Comparison of ENCODE assay signal across 24 mouse cellular contexts in genomic region chr17:5867456-5867855, GRCm38 (mm10). TPM values are rescaled to one million over a fixed set of nuclear protein-coding genes. Genes with fewer than 3 reads are reported as not detected.
DNase-seq lines count a peak whose midpoint lies in the region; ATAC-seq and TF ChIP-seq lines count a peak whose summit lies in the region.
"Had no signal": no experiment of that assay in that cellular context is flagged by ENCODE, and none has a peak within 500 bp of the region (broad histone marks: within the 10 kb centered on the region; RNA-seq: fewer than 3 reads in every experiment).

No protein-coding gene starts in this region.

- no peak overlapping the region for H3K9ac ChIP-seq in stomach, postnatal 0 days (ENCODE audit: low read length)
- H3K9ac ChIP-seq: embryonic facial prominence, embryonic 12.5 days; forebrain, embryonic 12.5 days; hindbrain, embryonic 14.5 days; kidney, embryonic 15.5 days; midbrain, embryonic 12.5 days had no signal

- peak; percentile 91 for ATAC-seq in frontal cortex, adult (ENCODE audit: low TSS enrichment)
- no peak for ATAC-seq in stomach, postnatal 0 days (ENCODE audit: low FRiP score, low TSS enrichment)
- ATAC-seq: CD4-positive, CD25-positive, alpha-beta regulatory T cell, adult 4 months; inflammation-experienced regulatory T-cells, adult 6 months had no signal

- TF ChIP-seq EP300 in stomach, postnatal 0 days (optimal IDR thresholded peaks at IDR 0.05), result no peak

- H3K27me3 ChIP-seq in stomach, postnatal 0 days (ENCODE audit: control insufficient read depth, insufficient read depth, low read length), result no peaks in the 10 kb centered on the region
- H3K27me3 ChIP-seq: embryonic facial prominence, embryonic 12.5 days; forebrain, embryonic 12.5 days; kidney, embryonic 15.5 days; midbrain, embryonic 12.5 days had no signal

- no peak for TF ChIP-seq CTCF in stomach, postnatal 0 days (IDR thresholded peaks at IDR 0.05; ENCODE audit: low read depth)

- H3K4me3 ChIP-seq in stomach, postnatal 0 days (ENCODE audit: low read depth, low read length), result no peak overlapping the region
- H3K4me3 ChIP-seq: embryonic facial prominence, embryonic 12.5 days; forebrain, embryonic 12.5 days; kidney, embryonic 15.5 days; midbrain, embryonic 12.5 days had no signal

- H3K4me2 ChIP-seq in stomach, postnatal 0 days (replicated peaks; ENCODE audit: low read depth), result no peak overlapping the region
- H3K4me2 ChIP-seq: embryonic facial prominence, embryonic 12.5 days; forebrain, embryonic 12.5 days; hindbrain, embryonic 14.5 days; kidney, embryonic 15.5 days; midbrain, embryonic 12.5 days had no signal

- DNase-seq in frontal cortex, postnatal 10 days (ENCODE audit: low spot score in 2 of 2), result no peak
- DNase-seq in layer of hippocampus, adult 9-11 months, result peak; percentile 38
- DNase-seq in layer of hippocampus, postnatal 14 days (ENCODE audit: low spot score in 2 of 2), result no peak
- DNase-seq in testis, postnatal 10 days (ENCODE audit: low spot score), result peak; percentile 25
- DNase-seq in testis, postnatal 14 days (ENCODE audit: low spot score), result no peak
- DNase-seq in stomach, postnatal 0 days (ENCODE audit: low spot score), result no peak
- DNase-seq in thymus, postnatal 36 days, result no peak
- DNase-seq: adrenal gland, postnatal 36 days; cerebellum, adult 11 months; cerebellum, postnatal 14 days; heart, adult 18-20 months; heart, postnatal 36 days; kidney, postnatal 4 days; right cerebral cortex, postnatal 4 days; thymus, postnatal 25 days had no signal

- 0 out of 2 replicates have a peak overlapping the region, but pooled peaks have one; percentile 56 for H3K27ac ChIP-seq in stomach, postnatal 0 days (replicated peaks)
- H3K27ac ChIP-seq: embryonic facial prominence, embryonic 12.5 days; forebrain, embryonic 12.5 days; hindbrain, embryonic 14.5 days; macrophage; midbrain, embryonic 12.5 days had no signal

- H3K36me3 ChIP-seq in stomach, postnatal 0 days (ENCODE audit: control insufficient read depth, insufficient read depth, low read length), result no peaks in the 10 kb centered on the region
- H3K36me3 ChIP-seq: embryonic facial prominence, embryonic 12.5 days; forebrain, embryonic 12.5 days; kidney, embryonic 15.5 days; midbrain, embryonic 12.5 days had no signal

- peaks cover 6% of the 10 kb centered on the region for H3K4me1 ChIP-seq in stomach, postnatal 0 days (replicated peaks; ENCODE audit: control insufficient read depth, insufficient read depth)

- H3K9me3 ChIP-seq in stomach, postnatal 0 days (ENCODE audit: control insufficient read depth, low read length), result no peaks in the 10 kb centered on the region
- H3K9me3 ChIP-seq: embryonic facial prominence, embryonic 12.5 days; forebrain, embryonic 12.5 days; kidney, embryonic 15.5 days; midbrain, embryonic 12.5 days had no signal

- WGBS in stomach, postnatal 0 days, result 48% methylated on average over 6 of the region's 6 CpGs

RNA-seq across cellular contexts. Expression of gene Snx9, which starts 26.3 kb away (rescaled TPM):
- total RNA-seq in layer of hippocampus, postnatal 14 days (2021), result 10 to 100 TPM; 13.4 to 13.7 TPM
- 34.8 and 36.3 TPM in 2 replicates for polyA plus RNA-seq in stomach, postnatal 0 days (2015; fragmentation: Nextera tagmentation; extraction: Ambion mirVana)

Comparison
In these comparisons a context has a peak if more than half of its experiments do, and no peak if none do; other contexts are left out.
1. DNase-seq: peak in layer of hippocampus, adult 9-11 months (single experiment) and testis, postnatal 10 days (single experiment); none in frontal cortex, postnatal 10 days (0 of 2), layer of hippocampus, postnatal 14 days (0 of 2), testis, postnatal 14 days (single experiment), stomach, postnatal 0 days (single experiment) and thymus, postnatal 36 days (0 of 2).